Mouse (Mus musculus) G1E (cell line): ENCODE measurements around the gene Cryga.

ENCODE experiments used
- CTCF ChIP-seq: IDR thresholded peaks from 2 replicates; pipeline ENCODE4 v1.5.1; 2012; ENCODE audit warnings: low read depth, low read length, inconsistent platforms, mixed read lengths
- GATA1 ChIP-seq: IDR thresholded peaks from 2 replicates; pipeline ENCODE4 v1.6.1; 2012; ENCODE audit warnings: borderline replicate concordance, low read length, inconsistent platforms, mixed read lengths
- GATA2 ChIP-seq: IDR thresholded peaks from 2 replicates; pipeline ENCODE4 v1.6.1; 2012; ENCODE audit warnings: low read depth, low read length, inconsistent platforms, borderline replicate concordance
- POLR2AphosphoS5 ChIP-seq: IDR thresholded peaks from 2 replicates; pipeline ENCODE4 v1.6.1; 2012; ENCODE audit warnings: low read depth, low read length, inconsistent platforms; ENCODE audit not compliant: insufficient replicate concordance
- TAL1 ChIP-seq: conservative IDR thresholded peaks from 2 replicates; pipeline ENCODE4 v1.6.1; 2012; ENCODE audit warnings: low read depth, low read length, inconsistent platforms, mixed read lengths

DNA sequence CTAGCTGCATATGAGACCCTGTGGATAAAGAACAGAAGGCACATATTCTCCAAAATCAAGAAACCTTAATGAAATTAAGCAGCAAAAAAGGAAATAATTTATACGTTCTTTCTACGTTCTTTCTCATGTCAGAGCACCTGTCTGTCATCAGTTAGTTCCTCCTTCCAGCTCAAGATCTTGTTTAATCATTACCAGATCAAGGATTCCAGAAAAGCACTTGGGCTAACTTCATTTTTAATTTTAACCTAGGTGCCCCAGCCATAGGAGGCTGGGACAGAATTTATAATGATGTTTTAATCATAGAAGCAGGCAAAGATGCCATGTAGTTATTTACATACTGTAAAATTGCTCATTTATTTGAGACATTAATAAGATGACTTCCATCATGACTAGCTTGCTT is 41.6 kb upstream of the Cryga start:
- TF ChIP-seq CTCF: no peak
- TF ChIP-seq POLR2AphosphoS5: no peak
- TF ChIP-seq TAL1: no peak
- no peak for TF ChIP-seq GATA2
- TF ChIP-seq GATA1: no peak
